Mouse (Mus musculus) embryonic facial prominence, embryonic 14.5 days (tissue): Measurements from ENCODE around the gene Mylpf. TPM values are rescaled to one million over a fixed set of nuclear protein-coding genes. Genes with fewer than 3 reads are reported as not detected.
A peak's percentile ranks its signal among the peaks of the same experiment; 100 is the strongest.
"Not testable (repeated sequence)": the region's sequence is repeated elsewhere in the genome, so short reads cannot be mapped to it uniquely, and the experiment has no call there.

ENCODE experiments used
- ATAC-seq: fragments of 200-750 bp; cut with Nextera tagmentation; 2 replicates; pipeline ENCODE4 v1.8.0; 2017; ENCODE audit warnings: low read depth, moderate number of reproducible peaks, moderate TSS enrichment
- DNase-seq: peaks from one replicate; pipeline ENCODE4 v3.0.0-alpha.2; 2015; ENCODE audit warnings: low spot score
- H3K27ac ChIP-seq: fragments of 300-500 bp; sonication (generic); replicated peaks from 2 replicates; pipeline ENCODE4 v1.5.1; 2014; ENCODE audit warnings: low read depth, mild to moderate bottlenecking, low read length, moderate library complexity
- H3K27me3 ChIP-seq: fragments of 300-500 bp; sonication (generic); replicated peaks from 2 replicates; pipeline ENCODE4 v1.6.1; 2014; ENCODE audit warnings: low read length; ENCODE audit not compliant: control insufficient read depth, insufficient read depth
- H3K36me3 ChIP-seq: fragments of 300-500 bp; sonication (generic); 2 replicates; pipeline ENCODE4 v1.6.1; 2014; ENCODE audit warnings: low read length, mixed read lengths; ENCODE audit not compliant: control insufficient read depth, insufficient read depth
- H3K4me1 ChIP-seq: fragments of 300-500 bp; sonication (generic); 2 replicates; pipeline ENCODE4 v1.6.1; 2014; ENCODE audit warnings: antibody characterized with exemption, low read length; ENCODE audit not compliant: control insufficient read depth, insufficient read depth
- H3K4me2 ChIP-seq: fragments of 300-500 bp; sonication (generic); 2 replicates; pipeline ENCODE4 v1.6.1; 2014; ENCODE audit warnings: low read depth, mild to moderate bottlenecking, low read length, moderate library complexity, mixed read lengths
- H3K4me3 ChIP-seq: fragments of 300-500 bp; sonication (generic); 2 replicates; pipeline ENCODE4 v1.5.1; 2014; ENCODE audit warnings: low read depth, mild to moderate bottlenecking, low read length
- H3K9ac ChIP-seq: fragments of 300-500 bp; sonication (generic); 2 replicates; pipeline ENCODE4 v1.6.1; 2014; ENCODE audit warnings: low read depth, mild to moderate bottlenecking, low read length, moderate library complexity, mixed read lengths
- H3K9me3 ChIP-seq: fragments of 300-500 bp; sonication (generic); 2 replicates; pipeline ENCODE4 v1.6.1; 2016; ENCODE audit warnings: low read length; ENCODE audit not compliant: control insufficient read depth
- WGBS: fragments of 180-500 bp; shearing (Covaris S2); extraction: QIAGEN DNeasy Blood & Tissue Kit; methylation state at CpG from one replicate; pipeline ENCODE4 v1.1.7; 2014; 5-methylcytosine and 5-hydroxymethylcytosine counted together
- polyA plus RNA-seq: library from polyadenylated mRNA; unstranded; fragments of >200 nt; fragmentation: Nextera tagmentation; extraction: Ambion mirVana; gene quantifications from 2 replicates; pipeline ENCODE4 v1.2.1, GENCODE M21; 2014

Gene Mylpf
- polyA plus RNA-seq, 1 experiment from 2014 or later = 1,489 TPM

DNA sequence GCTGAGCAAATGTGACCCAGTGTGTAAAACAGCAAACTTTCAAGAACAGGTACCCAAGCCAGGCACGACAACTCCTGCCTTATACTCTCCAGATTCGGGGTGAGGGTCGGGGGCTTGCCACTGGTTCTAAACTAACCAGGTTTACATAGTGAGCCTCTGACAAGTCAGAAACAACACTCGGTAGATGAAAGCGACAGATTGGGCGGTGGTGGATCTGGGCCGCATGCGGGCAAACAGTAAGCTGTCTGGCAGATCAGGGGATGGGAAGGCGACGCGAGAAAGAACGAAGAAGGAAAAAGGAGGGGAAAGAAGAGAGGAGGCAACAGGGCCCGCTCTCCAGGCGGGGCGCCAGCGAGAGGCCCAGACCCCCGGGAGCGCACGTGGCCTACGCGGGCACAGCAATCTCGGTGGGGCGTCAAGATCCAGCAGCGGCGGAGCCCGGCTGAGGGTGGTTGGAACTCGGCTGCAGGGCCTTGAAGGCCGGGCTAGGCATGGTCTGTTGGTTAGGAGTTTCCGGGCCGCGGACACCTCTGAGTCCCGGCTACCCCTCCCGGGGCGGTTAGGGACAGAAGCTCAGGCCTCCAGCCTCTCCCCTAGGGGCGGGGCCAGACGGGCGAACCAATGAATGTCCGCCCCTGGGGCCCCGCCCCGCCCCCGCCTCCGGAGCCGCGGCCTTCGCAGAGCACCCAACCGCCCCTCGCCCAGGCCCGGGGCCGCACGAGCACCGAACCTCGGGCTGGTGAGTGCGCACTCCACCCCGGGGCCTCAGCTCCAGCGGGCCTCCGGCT is 35.4 kb downstream of the Mylpf start, which contains the start of gene Zfp771:
Zfp771 (plus strand) TSS at position 405 of the 788 bp plus-strand sequence.
- Histone ChIP-seq H3K4me1 (peaks cover 15% of the 10 kb centered on the region), H3K9me3 (no peaks in the 10 kb centered on the region), H3K4me2 (peak within 1 kb of the TSS; percentile 79), H3K9ac (peak within 1 kb of the TSS; percentile 96), H3K27me3 (no peaks in the 10 kb centered on the region), H3K36me3 (peaks cover 29% of the 10 kb centered on the region), H3K27ac (peak within 1 kb of the TSS; percentile 92), H3K4me3 (peak within 1 kb of the TSS; percentile 93)
- 1% methylated on average over 33 of the region's 56 CpGs for WGBS
- DNase-seq = peak; percentile 98
- ATAC-seq = peak; percentile 96

DNA sequence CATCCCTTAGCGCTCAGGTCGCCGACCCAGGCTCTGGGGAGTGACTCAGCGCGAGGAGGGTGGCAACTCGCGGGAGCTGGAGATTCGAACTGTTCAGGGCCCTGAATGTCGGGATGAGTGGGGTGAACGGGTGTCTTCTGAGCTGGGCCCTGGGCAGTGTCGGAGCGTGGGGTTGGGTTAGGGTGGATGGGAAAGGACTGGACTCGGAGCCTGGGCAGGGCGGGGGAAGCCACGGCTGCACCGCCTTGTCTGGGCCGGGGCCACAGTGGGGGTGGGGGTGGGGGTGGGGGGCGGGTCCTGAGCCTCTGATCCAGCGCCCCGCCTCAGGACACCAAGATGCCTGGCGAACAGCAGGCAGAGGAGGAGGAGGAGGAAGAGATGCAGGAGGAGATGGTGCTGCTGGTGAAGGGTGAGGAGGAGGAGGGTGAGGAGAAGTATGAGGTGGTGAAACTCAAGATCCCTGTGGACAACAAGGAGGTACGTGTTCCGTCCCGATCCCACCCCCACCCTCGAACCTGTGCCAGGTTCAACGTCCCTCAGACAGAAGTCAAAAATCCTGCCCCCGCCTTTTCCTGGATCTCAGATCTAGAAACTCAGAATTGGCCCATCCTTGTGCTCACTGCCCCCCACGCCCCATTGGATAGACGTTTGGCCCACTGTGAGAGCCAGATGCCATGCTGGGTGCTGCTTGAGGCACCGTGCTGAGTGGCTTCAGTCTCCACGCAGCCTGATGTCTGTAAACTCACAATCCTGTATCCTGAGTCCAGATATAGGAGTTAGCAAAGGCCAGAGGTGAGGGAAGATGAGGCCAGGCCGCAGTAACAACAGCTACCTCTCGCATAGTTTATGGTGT is 36.2 kb downstream of the Mylpf start:
- WGBS = 9% methylated on average over 23 of the region's 33 CpGs
- ATAC-seq (peak; percentile 83), DNase-seq (peak; percentile 64)
- peaks cover 15% of the 10 kb centered on the region for H3K4me1 ChIP-seq
- peak overlapping the region; percentile 93 for H3K4me3 ChIP-seq
- peak overlapping the region; percentile 96 for H3K9ac ChIP-seq
- H3K36me3 ChIP-seq = peaks cover 36% of the 10 kb centered on the region
- H3K27me3 ChIP-seq = no peaks in the 10 kb centered on the region
- no peaks in the 10 kb centered on the region for H3K9me3 ChIP-seq
- peak overlapping the region; percentile 79 for H3K4me2 ChIP-seq
- H3K27ac ChIP-seq = peak overlapping the region; percentile 92

DNA sequence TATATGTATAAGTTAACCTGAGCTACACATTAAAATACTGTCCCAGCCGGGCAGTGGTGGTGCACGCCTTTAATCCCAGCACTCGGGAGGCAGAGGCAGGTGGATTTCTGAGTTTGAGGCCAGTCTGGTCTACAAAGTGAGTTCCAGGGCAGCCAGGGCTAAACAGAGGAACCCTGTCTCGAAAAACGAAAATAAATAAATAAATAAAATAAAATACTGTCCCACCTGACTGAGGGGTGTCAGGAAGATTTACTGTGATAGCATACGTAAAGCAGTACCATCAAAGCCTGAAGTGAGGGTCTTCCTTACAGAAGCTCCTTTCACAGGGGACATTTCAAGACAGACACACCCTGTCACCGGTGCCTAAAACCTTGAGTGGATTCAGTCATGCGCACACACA is 41.8 kb downstream of the Mylpf start:
- WGBS = 94% methylated on average over 8 of the region's 8 CpGs
- not testable (repeated sequence) for H3K9ac ChIP-seq, H3K4me3 ChIP-seq, DNase-seq, H3K27ac ChIP-seq, H3K4me2 ChIP-seq, H3K27me3 ChIP-seq, ATAC-seq, H3K9me3 ChIP-seq
- Histone ChIP-seq H3K36me3 (peaks cover 53% of the 10 kb centered on the region), H3K4me1 (peaks cover 16% of the 10 kb centered on the region)

DNA sequence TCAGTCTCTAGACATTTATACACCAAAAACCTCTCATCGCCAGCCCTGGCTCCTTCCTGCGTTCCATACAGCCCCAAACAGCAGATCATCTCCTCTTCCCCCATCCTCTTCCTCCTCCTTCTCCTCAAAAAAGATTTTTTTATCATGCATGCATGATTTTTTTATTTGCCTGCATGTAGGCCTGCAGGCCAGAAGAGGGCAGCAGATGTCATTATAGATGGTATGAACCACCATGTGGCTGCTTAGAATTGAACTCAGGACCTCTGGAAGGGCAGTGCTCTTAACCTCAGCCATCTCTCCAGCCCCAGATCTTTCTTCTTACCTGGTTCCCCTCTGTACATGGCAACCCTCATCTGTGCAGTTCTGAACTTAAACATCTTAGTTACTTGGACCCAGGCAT is 43.7 kb downstream of the Mylpf start:
- H3K4me2 ChIP-seq = no peak overlapping the region
- H3K27me3 ChIP-seq = no peaks in the 10 kb centered on the region
- ATAC-seq (no peak), DNase-seq (peak; percentile 38)
- 0 out of 2 replicates have a peak overlapping the region, but pooled peaks have one; percentile 15 for H3K27ac ChIP-seq
- H3K36me3 ChIP-seq = peaks cover 49% of the 10 kb centered on the region
- 81% methylated on average over 2 of the region's 2 CpGs for WGBS
- no peak overlapping the region for H3K9ac ChIP-seq
- H3K4me1 ChIP-seq = 0 out of 2 replicates have a peak, but pooled peaks cover 6% of the 10 kb centered on the region
- no peak overlapping the region for H3K4me3 ChIP-seq
- no peaks in the 10 kb centered on the region for H3K9me3 ChIP-seq

DNA sequence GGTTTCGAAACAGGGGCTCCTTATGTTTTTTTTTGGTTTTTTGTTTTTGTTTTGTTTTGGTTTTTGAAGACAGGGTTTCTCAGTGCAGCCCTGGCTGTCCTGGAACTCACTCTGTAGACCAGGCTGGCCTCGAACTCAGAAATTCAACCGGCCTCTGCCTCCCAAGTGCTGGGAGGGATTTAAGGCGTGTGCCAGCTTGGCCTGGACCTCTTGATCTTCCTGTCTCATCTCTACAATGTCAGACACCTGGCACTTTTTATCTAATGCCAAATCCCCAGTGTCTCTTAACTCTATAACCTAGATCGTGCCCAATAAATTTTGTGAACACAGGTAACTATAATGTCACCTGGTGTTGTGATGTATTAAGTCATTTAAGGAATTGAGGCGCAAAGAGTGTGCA is 44.7 kb downstream of the Mylpf start:
- ATAC-seq (no peak), DNase-seq (no peak)
- Histone ChIP-seq H3K36me3 (peaks cover 44% of the 10 kb centered on the region), H3K4me2 (peak overlapping the region; percentile 66), H3K27me3 (no peaks in the 10 kb centered on the region), H3K4me3 (peak overlapping the region; percentile 60), H3K9me3 (no peaks in the 10 kb centered on the region), H3K27ac (peak overlapping the region; percentile 70), H3K4me1 (0 out of 2 replicates have a peak, but pooled peaks cover 6% of the 10 kb centered on the region), H3K9ac (peak overlapping the region; percentile 64)
- 77% methylated on average over 6 of the region's 6 CpGs for WGBS

DNA sequence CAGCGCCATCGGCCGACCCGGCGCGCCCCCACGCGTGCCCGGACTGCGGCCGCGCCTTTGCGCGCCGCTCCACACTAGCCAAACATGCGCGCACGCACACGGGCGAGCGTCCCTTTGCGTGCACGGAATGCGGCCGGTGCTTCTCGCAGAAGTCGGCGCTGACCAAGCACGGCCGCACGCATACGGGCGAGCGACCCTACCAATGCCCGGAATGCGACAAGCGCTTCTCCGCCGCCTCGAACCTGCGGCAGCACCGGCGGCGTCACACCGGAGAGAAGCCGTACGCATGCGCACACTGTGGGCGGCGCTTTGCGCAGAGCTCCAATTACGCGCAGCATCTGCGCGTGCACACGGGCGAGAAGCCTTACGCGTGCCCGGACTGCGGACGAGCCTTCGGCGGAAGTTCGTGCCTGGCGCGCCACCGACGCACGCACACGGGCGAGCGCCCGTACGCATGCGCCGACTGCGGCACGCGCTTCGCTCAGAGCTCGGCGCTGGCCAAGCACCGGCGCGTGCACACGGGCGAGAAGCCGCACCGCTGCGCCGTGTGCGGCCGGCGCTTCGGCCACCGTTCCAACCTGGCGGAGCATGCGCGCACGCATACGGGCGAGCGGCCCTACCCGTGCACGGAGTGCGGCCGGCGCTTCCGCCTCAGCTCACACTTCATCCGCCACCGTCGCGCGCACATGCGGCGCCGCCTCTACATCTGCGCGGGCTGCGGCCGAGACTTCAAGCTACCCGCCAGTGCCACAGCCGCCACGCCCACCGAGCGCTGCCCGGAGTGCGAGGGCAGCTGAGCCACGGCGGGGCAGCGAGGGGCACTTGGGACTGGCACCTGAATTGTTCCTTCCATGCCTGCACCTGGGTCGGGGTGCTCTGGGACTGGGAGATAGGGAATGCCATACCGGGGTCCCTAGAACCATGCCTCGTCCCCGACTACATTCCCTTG is 45.4 kb downstream of the Mylpf start:
- Histone ChIP-seq H3K27me3 (no peaks in the 10 kb centered on the region), H3K9me3 (no peaks in the 10 kb centered on the region), H3K27ac (peak overlapping the region; percentile 70), H3K4me1 (0 out of 2 replicates have a peak, but pooled peaks cover 6% of the 10 kb centered on the region), H3K9ac (peak overlapping the region; percentile 64), H3K4me2 (peak overlapping the region; percentile 66), H3K36me3 (peaks cover 40% of the 10 kb centered on the region), H3K4me3 (peak overlapping the region; percentile 60)
- 2% methylated on average over 42 of the region's 136 CpGs for WGBS
- ATAC-seq = peak; percentile 97
- peak; percentile 99 for DNase-seq

DNA sequence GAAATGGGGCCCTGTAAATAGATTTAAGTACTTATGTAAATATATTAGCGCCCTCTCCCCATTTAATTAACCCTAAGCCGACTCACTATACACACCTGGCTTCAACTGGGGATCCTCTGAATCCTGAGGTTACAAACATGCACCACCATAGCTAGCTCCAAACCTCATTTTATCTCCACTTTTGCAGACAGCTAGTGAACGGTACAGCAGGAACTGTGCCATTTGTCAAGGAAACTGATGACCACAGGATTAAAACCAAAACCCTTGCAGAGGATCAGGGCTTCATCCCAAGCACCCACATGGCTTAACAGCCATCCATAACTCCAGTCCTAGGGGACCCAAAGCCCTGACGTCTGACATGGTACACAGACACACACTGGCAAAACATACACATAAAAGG is 46.3 kb downstream of the Mylpf start:
- ATAC-seq (no peak), DNase-seq (no peak)
- H3K9ac ChIP-seq = peak overlapping the region; percentile 64
- H3K36me3 ChIP-seq = peaks cover 30% of the 10 kb centered on the region
- H3K9me3 ChIP-seq = no peaks in the 10 kb centered on the region
- no peaks in the 10 kb centered on the region for H3K27me3 ChIP-seq
- peak overlapping the region; percentile 66 for H3K4me2 ChIP-seq
- WGBS = 30% methylated on average over 4 of the region's 4 CpGs
- peak overlapping the region; percentile 60 for H3K4me3 ChIP-seq
- peaks cover 6% of the 10 kb centered on the region; the same call in 1 of the 2 replicates for H3K4me1 ChIP-seq
- H3K27ac ChIP-seq = no peak overlapping the region

DNA sequence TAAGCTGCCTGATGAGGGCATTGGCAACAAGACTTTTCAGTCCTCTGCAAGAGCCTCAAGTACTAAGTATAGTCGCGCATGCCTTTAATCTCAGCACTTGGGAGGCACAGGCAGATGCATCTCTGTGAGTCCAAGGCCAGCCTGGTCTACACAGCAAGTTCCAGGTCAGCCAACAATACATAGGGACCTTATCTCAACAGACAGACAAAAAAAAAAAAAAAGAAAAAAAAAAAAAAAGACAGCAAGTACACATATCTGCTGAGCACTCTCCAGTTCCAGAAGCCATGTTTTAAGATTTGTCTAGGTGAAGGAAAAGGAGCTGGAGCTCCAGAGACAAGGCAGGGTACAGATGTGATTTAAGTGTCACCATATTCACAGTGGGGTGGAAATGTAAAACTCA is 47.3 kb downstream of the Mylpf start:
- no peaks in the 10 kb centered on the region for H3K27me3 ChIP-seq
- DNase-seq (no peak), ATAC-seq (no peak)
- no peak overlapping the region for H3K4me2 ChIP-seq
- H3K36me3 ChIP-seq = peaks cover 28% of the 10 kb centered on the region
- 91% methylated on average over 2 of the region's 2 CpGs for WGBS
- H3K4me3 ChIP-seq = no peak overlapping the region
- H3K9me3 ChIP-seq = no peaks in the 10 kb centered on the region
- H3K9ac ChIP-seq = no peak overlapping the region
- no peak overlapping the region for H3K27ac ChIP-seq
- H3K4me1 ChIP-seq = peaks cover 6% of the 10 kb centered on the region; the same call in 1 of the 2 replicates
